Mouse (Mus musculus) cerebellum, adult 8-10 months (tissue): ENCODE measurements around the gene Tmem203.
"Not testable (repeated sequence)": the region's sequence is repeated elsewhere in the genome, so short reads cannot be mapped to it uniquely, and the experiment has no call there.

ENCODE experiments used
- DNase-seq: peaks from one replicate; pipeline ENCODE4 v3.0.0; 2022

The Tmem203 gene

GRCm38 (mm10) chr2:25234551-25235220 lies 20.6 kb upstream of the Tmem203 start:
- DNase-seq: no peak

DNA sequence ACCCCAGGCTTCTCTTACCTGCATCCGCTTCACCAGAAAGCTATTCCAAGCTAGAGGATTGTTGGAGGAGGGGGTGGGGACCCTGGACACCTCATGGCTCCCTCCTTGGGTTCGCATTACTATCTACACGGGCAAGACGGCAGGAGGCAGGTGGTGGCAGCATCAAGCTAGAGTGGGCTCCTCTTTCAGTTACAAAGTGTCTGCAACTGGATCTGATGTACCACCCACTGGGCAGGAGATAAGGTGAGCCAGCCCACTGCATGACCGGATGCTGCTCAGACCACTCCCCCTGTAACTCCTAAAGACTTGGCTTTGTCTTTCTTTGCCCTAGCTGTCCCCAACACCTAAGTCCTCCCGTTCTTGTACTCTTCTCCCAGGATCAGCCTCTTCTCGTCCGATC lies 18.6 kb upstream of the Tmem203 start, which contains the start of gene Rnf224:
TSS of gene Rnf224 (minus strand) at position 174 of the 400 bp plus-strand sequence.
- DNase-seq: no peak

GRCm38 (mm10) chr2:25237522-25237921 lies 17.7 kb upstream of the Tmem203 start:
- DNase-seq: no peak

GRCm38 (mm10) chr2:25238106-25238505 lies 17.1 kb upstream of the Tmem203 start:
- no peak for DNase-seq

DNA sequence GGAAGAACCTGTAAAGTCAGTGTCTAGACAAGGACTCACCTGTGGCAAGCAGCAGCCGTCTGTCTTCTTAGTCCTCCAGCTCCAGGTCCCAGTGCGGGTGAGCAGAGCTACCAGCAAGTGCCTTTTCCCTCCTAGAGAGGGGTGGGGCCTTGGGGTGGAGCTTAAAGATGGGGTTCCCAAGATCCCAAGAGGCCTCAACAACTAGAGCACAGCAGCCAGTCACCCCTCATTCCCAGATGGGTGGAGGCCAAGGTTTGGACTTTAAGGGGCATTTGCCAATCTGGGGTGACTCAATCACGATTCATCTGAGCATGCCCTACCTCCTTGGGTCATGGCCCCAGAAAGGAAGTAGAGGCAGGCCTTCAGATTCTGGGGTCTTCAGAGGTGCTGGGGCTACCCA lies 15.5 kb upstream of the Tmem203 start:
- no peak for DNase-seq

- no peak for DNase-seq
Observed at GRCm38 (mm10) chr2:25240310-25240709, 14.9 kb upstream of the Tmem203 start.

DNA sequence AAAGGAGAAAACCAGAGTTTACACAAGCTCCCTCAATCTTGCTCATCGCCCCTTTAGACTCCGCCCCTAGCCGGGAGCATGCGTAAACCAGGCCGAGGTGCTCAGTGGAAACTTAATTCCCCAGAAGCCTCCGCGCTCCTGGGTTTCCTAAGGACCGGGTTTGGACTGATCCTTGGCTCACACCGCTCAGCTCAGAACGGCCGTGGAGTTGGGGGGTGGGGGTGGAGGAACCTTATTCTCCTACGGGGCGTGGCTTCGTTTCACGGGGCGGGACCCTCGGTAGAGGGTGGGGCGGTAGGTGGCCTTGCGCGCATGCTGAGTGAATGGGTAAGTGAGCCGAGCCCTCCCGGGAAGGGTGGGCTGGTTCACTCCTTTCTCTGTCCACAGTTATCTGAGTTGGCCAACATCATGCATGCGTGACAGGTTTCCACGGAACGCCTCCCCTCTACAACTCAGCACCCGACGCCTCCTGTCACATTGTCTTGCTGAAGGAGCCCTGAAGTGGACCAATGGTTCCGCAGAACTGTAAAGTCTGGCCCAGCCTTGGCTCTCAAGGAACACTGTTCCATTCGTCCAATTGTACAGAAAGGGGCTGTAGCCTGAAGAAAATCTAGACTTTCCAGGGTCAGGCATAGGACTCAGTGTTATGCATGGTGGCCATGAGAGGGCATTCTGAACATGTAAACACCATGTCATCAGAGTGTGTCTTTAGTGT lies 14.4 kb upstream of the Tmem203 start:
- peak; percentile 68 for DNase-seq

GRCm38 (mm10) chr2:25241438-25241775 lies 13.8 kb upstream of the Tmem203 start:
- DNase-seq: no peak

DNA sequence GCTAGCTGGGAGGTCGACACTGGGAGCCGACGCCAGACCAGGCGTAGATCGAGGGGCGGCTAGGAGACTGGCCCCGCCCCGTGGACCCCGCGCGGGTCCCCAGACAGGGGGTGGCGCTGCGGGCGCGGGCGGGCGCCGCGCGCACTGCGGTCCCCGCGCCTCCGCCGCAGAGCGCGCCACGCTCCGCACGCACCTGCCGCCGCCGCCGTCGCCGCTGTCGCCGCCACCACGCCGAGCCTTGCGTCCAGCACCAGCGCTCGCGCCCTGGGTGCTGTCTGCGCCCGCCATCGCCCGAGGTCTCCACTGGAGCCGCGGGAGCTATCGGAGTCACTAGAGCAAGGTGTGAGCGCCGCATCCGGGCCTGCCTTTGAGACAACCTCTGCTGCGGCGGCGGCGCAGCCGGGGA lies 13.1 kb upstream of the Tmem203 start, which contains the start of the genes Rnf208 and Cysrt1:
TSS of gene Rnf208 (plus strand) at position 155 of the 406 bp plus-strand sequence.
TSS of gene Cysrt1 (minus strand) at position 352 of the 406 bp plus-strand sequence.
- DNase-seq: peak; percentile 59

- no peak for DNase-seq
Observed at GRCm38 (mm10) chr2:25243342-25243741, 11.9 kb upstream of the Tmem203 start.

GRCm38 (mm10) chr2:25244144-25244543 lies 11.1 kb upstream of the Tmem203 start:
- DNase-seq: no peak

DNA sequence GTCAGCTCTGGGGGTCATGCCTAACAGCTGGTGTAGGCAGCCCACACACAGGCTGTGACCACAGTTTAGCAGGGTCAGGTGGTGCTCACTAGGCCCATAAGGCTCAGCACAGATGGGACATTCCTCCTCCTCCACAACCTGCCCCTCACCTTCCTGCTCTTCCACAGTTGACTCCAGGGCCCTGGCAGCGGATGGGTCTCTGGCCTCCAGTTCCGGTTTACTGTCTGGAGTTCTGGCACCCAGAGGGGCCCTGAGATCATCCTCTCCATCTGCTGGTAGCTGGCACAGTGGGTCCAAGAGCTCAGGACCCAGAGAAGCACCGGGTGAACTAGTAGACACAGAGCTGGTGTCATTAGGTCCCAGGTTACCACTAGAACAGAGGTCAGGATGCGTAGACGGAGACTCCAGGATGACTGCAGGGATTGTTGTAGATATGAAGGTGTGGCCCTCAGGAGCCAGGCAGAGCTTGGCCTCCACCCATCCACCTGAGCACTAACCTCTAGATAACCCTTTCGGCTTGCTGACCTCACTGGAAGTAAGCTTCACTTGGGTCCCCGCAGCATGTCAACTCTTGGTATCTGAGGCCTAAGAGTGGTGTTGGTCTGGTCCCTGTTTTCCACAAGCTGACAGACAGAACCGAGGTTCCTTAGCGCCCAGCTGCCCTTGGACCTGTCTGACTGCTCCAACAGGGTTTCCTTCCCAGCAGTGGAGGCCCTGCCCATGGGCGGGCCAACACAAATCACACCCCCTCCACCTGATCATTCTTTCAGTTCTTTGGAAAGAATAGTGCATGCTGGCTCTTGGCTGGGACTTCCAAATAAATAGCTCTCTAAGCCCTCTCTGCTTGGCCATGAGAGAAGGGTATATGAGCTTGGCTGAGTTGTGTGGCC lies 8.8 kb upstream of the Tmem203 start, which contains the start of gene AL732309.1:
TSS of gene AL732309.1 (minus strand) at position 681 of the 890 bp plus-strand sequence.
- DNase-seq: no peak

GRCm38 (mm10) chr2:25252331-25252730 lies 2.9 kb upstream of the Tmem203 start:
- no peak for DNase-seq

DNA sequence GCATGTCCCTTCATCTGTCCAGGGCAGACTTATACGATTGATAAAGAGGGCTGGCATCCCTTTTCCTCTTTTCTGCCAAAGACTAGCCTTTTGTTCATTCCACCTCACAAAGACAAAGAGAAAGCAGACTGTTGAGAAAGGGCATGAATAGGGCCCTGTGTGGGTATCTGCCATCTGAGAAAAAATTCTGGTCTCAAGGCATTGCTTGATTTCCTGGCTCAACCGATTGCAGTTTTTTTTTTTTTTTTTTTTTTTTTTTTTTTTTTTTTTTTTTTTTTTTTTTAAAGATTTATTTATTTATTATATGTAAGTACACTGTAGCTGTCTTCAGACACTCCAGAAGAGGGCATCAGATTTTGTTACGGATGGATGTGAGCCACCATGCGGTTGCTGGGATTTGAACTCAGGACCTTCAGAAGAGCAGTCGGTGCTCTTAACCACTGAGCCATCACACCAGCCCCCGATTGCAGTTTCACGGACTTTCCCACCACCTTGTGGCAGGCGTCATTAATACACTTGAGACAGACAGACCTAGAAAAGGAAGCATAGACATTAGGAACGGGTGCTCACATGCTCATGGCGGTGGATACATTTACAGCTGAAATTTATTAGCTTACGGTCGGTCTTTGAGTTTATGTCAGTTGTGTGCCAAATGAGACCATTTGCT lies 1.3 kb downstream of the Tmem203 start:
- not testable (repeated sequence) for DNase-seq

GRCm38 (mm10) chr2:25257250-25257649 lies 2.0 kb downstream of the Tmem203 start:
- DNase-seq: not testable (repeated sequence)

- no peak for DNase-seq
Observed at GRCm38 (mm10) chr2:25258887-25259286, 3.6 kb downstream of the Tmem203 start.

- no peak for DNase-seq
Observed at GRCm38 (mm10) chr2:25261870-25262269, 6.6 kb downstream of the Tmem203 start.

GRCm38 (mm10) chr2:25262291-25262767 lies 7.1 kb downstream of the Tmem203 start, which contains the start of gene Tprn:
Tprn (plus strand) TSS chr2:25262618.
- peak; percentile 95 for DNase-seq

GRCm38 (mm10) chr2:25262795-25263622 lies 7.8 kb downstream of the Tmem203 start:
- peak; percentile 82 for DNase-seq

GRCm38 (mm10) chr2:25263623-25264285 lies 8.5 kb downstream of the Tmem203 start:
- peak; percentile 49 for DNase-seq

- DNase-seq: no peak
Observed at GRCm38 (mm10) chr2:25264286-25264660, 9.0 kb downstream of the Tmem203 start.
